Mouse (Mus musculus) liver, adult 2 months (tissue): ENCODE measurements around the gene Ncor1.

Source experiments
- CTCF ChIP-seq: fragments of 200-500 bp; IDR thresholded peaks from 2 replicates; pipeline ENCODE4 v1.5.1; 2011; ENCODE audit warnings: low read depth, low read length, control low read depth
- POLR2A ChIP-seq: fragments of 200-500 bp; IDR thresholded peaks from 2 replicates; pipeline ENCODE4 v1.6.1; 2011; ENCODE audit warnings: low read length, control low read depth; ENCODE audit not compliant: insufficient read depth; ENCODE audit errors: extremely low read depth

- TF ChIP-seq CTCF, result no peak
- no peak for TF ChIP-seq POLR2A
Observed at GRCm38 (mm10) chr11:62500529-62500928, 42.2 kb upstream of the Ncor1 start.
